Mouse (Mus musculus) embryonic facial prominence, embryonic 11.5 days (tissue): ENCODE data around the gene Gpat3. TPM values are rescaled to one million over a fixed set of nuclear protein-coding genes. Genes with fewer than 3 reads are reported as not detected.
A peak's percentile ranks its signal among the peaks of the same experiment; 100 is the strongest.

Experiments
- ATAC-seq: fragments of 200-750 bp; cut with Nextera tagmentation; replicated peaks from 2 replicates; pipeline ENCODE4 v1.8.0; 2017; ENCODE audit warnings: low read depth; ENCODE audit not compliant: insufficient number of reproducible peaks, low FRiP score, low TSS enrichment
- DNase-seq: peaks from one replicate; pipeline ENCODE4 v3.0.0-alpha.2; 2015; ENCODE audit warnings: low spot score
- H3K27ac ChIP-seq: fragments of 300-500 bp; sonication (generic); replicated peaks from 2 replicates; pipeline ENCODE4 v1.5.1; 2014; ENCODE audit warnings: mild to moderate bottlenecking, low read depth, low read length, control low read depth
- H3K27me3 ChIP-seq: fragments of 300-500 bp; sonication (generic); 2 replicates; pipeline ENCODE4 v1.6.1; 2014; ENCODE audit warnings: mild to moderate bottlenecking, low read length, moderate library complexity, mixed read lengths; ENCODE audit not compliant: control insufficient read depth, insufficient read depth
- H3K36me3 ChIP-seq: fragments of 300-500 bp; sonication (generic); replicated peaks from 2 replicates; pipeline ENCODE4 v1.6.1; 2014; ENCODE audit warnings: low read depth, mild to moderate bottlenecking, low read length, moderate library complexity, mixed read lengths; ENCODE audit not compliant: control insufficient read depth, insufficient read depth
- H3K4me1 ChIP-seq: fragments of 300-500 bp; sonication (generic); 2 replicates; pipeline ENCODE4 v1.6.1; 2014; ENCODE audit warnings: low read length, mixed read lengths; ENCODE audit not compliant: control insufficient read depth, insufficient read depth
- H3K4me2 ChIP-seq: fragments of 300-500 bp; sonication (generic); 2 replicates; pipeline ENCODE4 v1.6.1; 2014; ENCODE audit warnings: low read depth, mild to moderate bottlenecking, control low read depth, low read length, moderate library complexity
- H3K4me3 ChIP-seq: fragments of 300-500 bp; sonication (generic); 2 replicates; pipeline ENCODE4 v1.5.1; 2014; ENCODE audit warnings: low read depth, low read length, control low read depth
- H3K9ac ChIP-seq: fragments of 300-500 bp; sonication (generic); replicated peaks from 2 replicates; pipeline ENCODE4 v1.6.1; 2014; ENCODE audit warnings: mild to moderate bottlenecking, control low read depth, low read length
- H3K9me3 ChIP-seq: fragments of 300-500 bp; sonication (generic); replicated peaks from 2 replicates; pipeline ENCODE4 v1.6.1; 2016; ENCODE audit warnings: mild to moderate bottlenecking, low read length, inconsistent platforms, mixed read lengths; ENCODE audit not compliant: control insufficient read depth
- WGBS: fragments of 180-500 bp; shearing (Covaris S2); extraction: QIAGEN DNeasy Blood & Tissue Kit; methylation state at CpG from one replicate; pipeline ENCODE4 v1.1.7; 2014; 5-methylcytosine and 5-hydroxymethylcytosine counted together
- polyA plus RNA-seq: library from polyadenylated mRNA; unstranded; fragments of >200 nt; fragmentation: Nextera tagmentation; extraction: Ambion mirVana; gene quantifications from 2 replicates; pipeline ENCODE4 v1.2.1, GENCODE M21; 2014

The Gpat3 gene
- polyA plus RNA-seq, 1 experiment from 2014 or later: 0.46 TPM

DNA sequence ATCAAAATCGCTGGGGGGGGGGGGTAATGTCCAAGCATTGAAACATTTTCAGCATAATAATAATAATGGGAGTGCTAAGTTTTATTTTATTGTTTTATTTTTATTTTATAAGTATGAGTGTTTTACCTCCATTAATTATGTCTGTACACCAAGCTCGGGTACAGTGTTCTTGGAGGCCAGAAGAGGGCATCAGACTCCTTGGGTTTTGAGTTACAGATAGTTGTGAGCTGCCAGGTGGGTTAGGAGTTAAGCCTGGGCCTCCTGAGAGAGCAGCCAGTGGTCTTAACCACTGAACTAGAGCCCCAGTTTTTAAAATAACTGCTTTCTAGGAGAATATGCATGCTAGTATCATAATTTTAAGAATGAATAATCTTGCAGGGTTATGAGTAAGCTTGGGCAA, 19.5 kb upstream of the Gpat3 start:
- Histone ChIP-seq H3K4me3 (no peak overlapping the region), H3K4me2 (no peak overlapping the region), H3K9ac (no peak overlapping the region), H3K27me3 (no peaks in the 10 kb centered on the region), H3K36me3 (no peaks in the 10 kb centered on the region), H3K4me1 (no peaks in the 10 kb centered on the region), H3K27ac (no peak overlapping the region), H3K9me3 (no peaks in the 10 kb centered on the region)
- ATAC-seq (no peak), DNase-seq (peak; percentile 55)
- WGBS: 22% methylated on average over 2 of the region's 2 CpGs

GRCm38 (mm10) chr5:100826531-100826930, 19.0 kb upstream of the Gpat3 start:
- no peak overlapping the region for H3K4me2 ChIP-seq
- no peak for ATAC-seq
- WGBS: 57% methylated on average over 7 of the region's 7 CpGs

GRCm38 (mm10) chr5:100828701-100829100, 16.8 kb upstream of the Gpat3 start:
- no peaks in the 10 kb centered on the region for H3K36me3 ChIP-seq
- WGBS: 80% methylated on average over 3 of the region's 3 CpGs
- H3K27me3 ChIP-seq: no peaks in the 10 kb centered on the region
- no peaks in the 10 kb centered on the region for H3K9me3 ChIP-seq
- H3K4me3 ChIP-seq: no peak overlapping the region
- H3K27ac ChIP-seq: no peak overlapping the region
- DNase-seq (no peak), ATAC-seq (no peak)
- H3K4me1 ChIP-seq: no peaks in the 10 kb centered on the region
- no peak overlapping the region for H3K4me2 ChIP-seq
- no peak overlapping the region for H3K9ac ChIP-seq

More at GRCm38 (mm10) chr5:100826531-100826930, 19.0 kb upstream of the Gpat3 start:
- no peaks in the 10 kb centered on the region for H3K27me3 ChIP-seq
- no peaks in the 10 kb centered on the region for H3K36me3 ChIP-seq
- no peaks in the 10 kb centered on the region for H3K4me1 ChIP-seq
- H3K9ac ChIP-seq: no peak overlapping the region
- no peak overlapping the region for H3K4me3 ChIP-seq
- no peak overlapping the region for H3K27ac ChIP-seq
- no peaks in the 10 kb centered on the region for H3K9me3 ChIP-seq
- no peak for DNase-seq

DNA sequence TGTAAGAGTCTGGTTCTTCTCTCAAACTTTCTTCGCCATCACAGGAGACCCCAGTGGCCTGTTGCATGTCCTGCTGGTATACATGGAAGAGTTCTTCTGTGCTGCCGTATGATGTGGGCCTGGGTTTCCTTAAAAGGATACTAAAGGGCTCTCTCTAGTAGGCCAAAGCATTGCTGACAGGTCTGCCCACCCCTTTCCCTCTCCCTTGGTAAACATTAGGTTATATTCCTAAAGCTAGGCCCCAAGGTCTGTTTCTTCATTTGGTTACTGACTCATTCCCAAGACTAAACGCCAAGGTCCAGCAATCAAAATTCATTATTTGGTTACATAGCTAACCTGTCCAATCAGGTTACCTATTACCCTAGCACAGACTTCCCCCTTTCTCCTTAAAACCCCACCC, 12.8 kb upstream of the Gpat3 start:
- H3K4me3 ChIP-seq: no peak overlapping the region
- DNase-seq (no peak), ATAC-seq (no peak)
- no peak overlapping the region for H3K9ac ChIP-seq
- no peaks in the 10 kb centered on the region for H3K27me3 ChIP-seq
- no peak overlapping the region for H3K27ac ChIP-seq
- 90% methylated on average over 3 of the region's 3 CpGs for WGBS
- H3K9me3 ChIP-seq: no peaks in the 10 kb centered on the region
- H3K4me1 ChIP-seq: no peaks in the 10 kb centered on the region
- H3K4me2 ChIP-seq: no peak overlapping the region
- H3K36me3 ChIP-seq: no peaks in the 10 kb centered on the region

DNA sequence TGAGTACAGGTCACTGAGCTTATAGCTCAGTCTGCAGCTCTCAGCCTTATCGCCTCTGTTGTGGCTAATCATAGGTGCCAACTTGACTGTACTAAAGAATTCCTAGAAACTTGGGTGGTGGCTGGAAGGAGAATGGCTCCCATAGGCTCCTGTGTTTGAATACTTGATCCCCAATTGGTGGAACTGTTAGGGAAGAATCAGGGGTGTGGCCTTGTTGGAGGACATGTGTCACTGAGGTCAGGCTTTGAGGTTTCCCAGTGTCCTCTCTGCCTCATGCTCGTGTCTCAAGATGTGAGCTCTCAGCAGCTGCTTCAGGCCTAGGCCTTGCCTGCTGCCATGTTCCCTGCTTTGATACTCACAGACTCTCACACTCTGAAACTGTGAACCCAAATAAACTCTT, 11.7 kb upstream of the Gpat3 start:
- 82% methylated on average over 2 of the region's 2 CpGs for WGBS
- H3K9me3 ChIP-seq: no peaks in the 10 kb centered on the region

GRCm38 (mm10) chr5:100835862-100836538, 9.5 kb upstream of the Gpat3 start:
- Histone ChIP-seq H3K27me3 (no peaks in the 10 kb centered on the region), H3K27ac (no peak overlapping the region), H3K36me3 (no peaks in the 10 kb centered on the region), H3K9me3 (no peaks in the 10 kb centered on the region), H3K9ac (no peak overlapping the region), H3K4me1 (no peaks in the 10 kb centered on the region), H3K4me3 (no peak overlapping the region), H3K4me2 (no peak overlapping the region)
- 0 out of 2 replicates have a peak, but pooled peaks have one; percentile 52 for ATAC-seq
- WGBS: 61% methylated on average over 9 of the region's 9 CpGs
- no peak for DNase-seq

More for the DNA sequence above, 11.7 kb upstream of the Gpat3 start:
- no peaks in the 10 kb centered on the region for H3K4me1 ChIP-seq
- H3K9ac ChIP-seq: no peak overlapping the region
- H3K36me3 ChIP-seq: no peaks in the 10 kb centered on the region
- no peak overlapping the region for H3K4me2 ChIP-seq
- ATAC-seq: no peak
- H3K27me3 ChIP-seq: no peaks in the 10 kb centered on the region
- no peak for DNase-seq
- no peak overlapping the region for H3K27ac ChIP-seq
- H3K4me3 ChIP-seq: no peak overlapping the region

DNA sequence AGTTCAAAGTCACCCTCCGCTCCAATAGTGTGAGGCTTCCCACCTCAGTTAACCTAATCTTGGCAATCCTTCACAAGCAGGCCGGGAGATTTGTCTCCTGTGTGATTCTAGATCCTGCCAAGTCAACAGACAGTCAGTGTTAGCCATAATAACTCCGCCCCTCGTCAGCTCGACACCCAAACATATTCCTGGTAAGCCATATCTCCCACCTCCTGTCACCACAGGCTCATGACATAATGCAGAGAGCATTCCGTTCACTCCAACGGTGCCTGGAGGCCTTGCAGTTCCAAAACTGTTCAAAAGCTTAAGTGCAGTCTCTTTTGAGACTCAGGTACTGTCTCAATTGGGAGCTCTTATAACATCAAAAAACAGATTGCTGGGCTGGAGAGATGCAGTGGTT, 7.6 kb upstream of the Gpat3 start:
- H3K4me3 ChIP-seq: no peak overlapping the region
- H3K9ac ChIP-seq: no peak overlapping the region
- H3K4me2 ChIP-seq: no peak overlapping the region
- DNase-seq (no peak), ATAC-seq (no peak)
- no peaks in the 10 kb centered on the region for H3K27me3 ChIP-seq
- no peaks in the 10 kb centered on the region for H3K36me3 ChIP-seq
- WGBS: 84% methylated on average over 7 of the region's 7 CpGs
- no peak overlapping the region for H3K27ac ChIP-seq
- no peaks in the 10 kb centered on the region for H3K4me1 ChIP-seq
- no peaks in the 10 kb centered on the region for H3K9me3 ChIP-seq

GRCm38 (mm10) chr5:100844485-100844884, 1.0 kb upstream of the Gpat3 start:
- H3K36me3 ChIP-seq: no peaks in the 10 kb centered on the region
- no peak overlapping the region for H3K27ac ChIP-seq
- ATAC-seq (no peak), DNase-seq (no peak)
- no peaks in the 10 kb centered on the region for H3K9me3 ChIP-seq
- peaks cover 3% of the 10 kb centered on the region for H3K4me1 ChIP-seq
- H3K9ac ChIP-seq: no peak overlapping the region
- H3K4me3 ChIP-seq: no peak overlapping the region
- peaks cover 15% of the 10 kb centered on the region for H3K27me3 ChIP-seq
- no peak overlapping the region for H3K4me2 ChIP-seq
- 52% methylated on average over 3 of the region's 3 CpGs for WGBS
